Mouse (Mus musculus): ENCODE data around the gene Degs2.

GRCm38 (mm10) chr12:108701221-108701620 lies 894 bp downstream of the Degs2 start:
- no peak for TF ChIP-seq CTCF (IDR thresholded peaks at IDR 0.05)
- no peak for TF ChIP-seq EP300 (IDR thresholded peaks at IDR 0.05; ENCODE audit: insufficient read depth, low read depth, low read length)
